Mouse (Mus musculus) left cerebral cortex, postnatal 14 days (tissue): Measurements from ENCODE around the gene 4833420G17Rik. TPM values are rescaled to one million over a fixed set of nuclear protein-coding genes. Genes with fewer than 3 reads are reported as not detected.

Experiments
- total RNA-seq, 2 experiments: library from RNA; stranded (reverse); gene quantifications; 2 replicates each; pipeline ENCODE4 v1.2.3; 2021

The 4833420G17Rik gene
- total RNA-seq, 2 experiments from 2014 or later: 20.1 to 23.6 TPM

Other genes with a start within 250 kb of the 4833420G17Rik start
- 100 to 1,000 TPM in 1 of 2 experiments, 10 to 100 TPM in 1; 96.3 to 101 TPM for gene Paip1, start 34.2 kb upstream of the 4833420G17Rik start, total RNA-seq
- 10 to 100 TPM; 19.2 to 25.0 TPM for gene Tmem267, start 25.3 kb downstream of the 4833420G17Rik start, total RNA-seq
- gene 3110070M22Rik, start 25.6 kb downstream of the 4833420G17Rik start, total RNA-seq: 1 to 10 TPM; 2.7 to 4.3 TPM
- gene Ccl28, start 161.1 kb downstream of the 4833420G17Rik start, total RNA-seq: 1 to 10 TPM in 1 of 2 experiments, under 1 TPM in 1; 0.90 to 1.3 TPM
- 100 to 1,000 TPM; 445 to 454 TPM for gene Hmgcs1, start 227.6 kb downstream of the 4833420G17Rik start, total RNA-seq